Mouse (Mus musculus) small intestine, adult 2 months (tissue): Measurements from ENCODE around the gene Ston1.

Experiments used
- CTCF ChIP-seq: fragments of 200-500 bp; IDR thresholded peaks from 2 replicates; pipeline ENCODE4 v1.5.1; 2012; ENCODE audit warnings: low read depth, mild to moderate bottlenecking, control low read depth, inconsistent platforms, low read length, moderate library complexity, mixed read lengths; ENCODE audit not compliant: insufficient replicate concordance, insufficient read length; ENCODE audit errors: extremely low read depth
- POLR2A ChIP-seq: fragments of 200-500 bp; IDR thresholded peaks from 2 replicates; pipeline ENCODE4 v1.6.1; 2012; ENCODE audit warnings: low read depth, mild to moderate bottlenecking, control low read depth, inconsistent platforms, low read length, moderate library complexity

- TF ChIP-seq CTCF (no peak), POLR2A (no peak)
Observed at GRCm38 (mm10) chr17:88614733-88615132, 17.2 kb downstream of the Ston1 start.
